Mouse (Mus musculus): ENCODE results near the gene Gm10153.
"Not testable (repeated sequence)": the region's sequence is repeated elsewhere in the genome, so short reads cannot be mapped to it uniquely, and the experiment has no call there.

Gm10153 gene

GRCm38 (mm10) chr7:142190289-142190688, at the start of gene Gm10153:
Gene Gm10153, minus strand, starts transcription at chr7:142190389.
- DNase-seq, result no peak

- DNase-seq, result no peak
Measured at GRCm38 (mm10) chr7:142231540-142231939, 41.4 kb upstream of the Gm10153 start.

GRCm38 (mm10) chr7:142229871-142230270, 39.7 kb upstream of the Gm10153 start, which contains the start of gene Krtap5-5:
Gene Krtap5-5, minus strand, starts transcription at chr7:142229971.
- DNase-seq, result not testable (repeated sequence)

- no peak for DNase-seq
Measured at GRCm38 (mm10) chr7:142224518-142224917, 34.3 kb upstream of the Gm10153 start.

- not testable (repeated sequence) for DNase-seq
Measured at GRCm38 (mm10) chr7:142212136-142212535, 21.9 kb upstream of the Gm10153 start.

DNA sequence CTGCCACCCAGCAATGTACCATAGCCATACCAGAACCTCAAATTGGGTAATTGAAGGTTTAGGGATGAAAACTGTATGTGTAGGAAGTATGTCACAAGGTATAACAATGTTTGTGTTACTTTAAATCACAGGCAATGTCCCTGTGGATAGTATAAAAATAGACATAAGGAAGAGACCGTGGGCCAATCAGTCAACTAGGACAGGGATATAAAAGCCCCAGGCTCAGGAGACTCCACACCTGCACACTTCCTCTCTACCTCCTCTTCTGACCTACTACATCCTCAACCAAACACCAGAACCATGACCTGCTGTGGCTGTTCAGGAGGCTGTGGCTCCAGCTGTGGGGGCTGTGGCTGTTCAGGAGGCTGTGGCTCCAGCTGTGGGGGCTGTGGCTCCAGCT, 21.4 kb upstream of the Gm10153 start, which contains the start of gene Gm7579:
Gene Gm7579 (plus strand): TSS at position 301 of the 400 bp plus-strand sequence.
- no peak for DNase-seq

GRCm38 (mm10) chr7:142206891-142207290, 16.7 kb upstream of the Gm10153 start:
- DNase-seq, result not testable (repeated sequence)

- DNase-seq, result no peak
Measured at GRCm38 (mm10) chr7:142205488-142205887, 15.3 kb upstream of the Gm10153 start.

- DNase-seq, result no peak
Measured at GRCm38 (mm10) chr7:142201064-142201463, 10.9 kb upstream of the Gm10153 start, which contains the start of gene Krtap5-3. Gene Krtap5-3, plus strand, starts transcription at chr7:142201364.

- no peak for DNase-seq
Measured at GRCm38 (mm10) chr7:142198748-142199147, 8.6 kb upstream of the Gm10153 start.

- no peak for DNase-seq
Measured at GRCm38 (mm10) chr7:142188156-142188555, 2.0 kb downstream of the Gm10153 start.

DNA sequence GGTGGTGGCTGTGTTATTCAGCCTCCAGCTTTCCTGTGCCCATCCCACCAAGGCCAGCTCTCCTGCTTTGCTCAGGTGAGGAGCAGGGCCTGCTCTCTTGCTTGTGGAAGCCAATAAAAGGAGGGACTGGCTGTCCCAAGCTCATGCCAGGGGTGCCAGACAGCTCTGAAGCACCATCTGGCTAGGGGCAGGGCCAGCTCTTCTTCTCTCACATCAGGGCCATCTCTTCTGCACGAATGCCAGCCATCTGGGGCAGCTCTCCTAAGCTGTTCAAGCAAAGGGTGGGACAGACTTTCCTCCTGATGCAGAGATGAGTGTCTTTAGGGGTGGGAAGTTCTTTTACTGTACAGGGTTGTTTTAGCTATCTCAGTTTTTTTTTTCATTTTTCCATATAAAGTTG, 9.2 kb downstream of the Gm10153 start:
- DNase-seq, result no peak

GRCm38 (mm10) chr7:142178685-142179084, 11.5 kb downstream of the Gm10153 start:
- DNase-seq, result no peak

- not testable (repeated sequence) for DNase-seq
Measured at GRCm38 (mm10) chr7:142175905-142176304, 14.3 kb downstream of the Gm10153 start, which contains the start of gene Krtap5-2. Gene Krtap5-2, minus strand, starts transcription at chr7:142176005.

DNA sequence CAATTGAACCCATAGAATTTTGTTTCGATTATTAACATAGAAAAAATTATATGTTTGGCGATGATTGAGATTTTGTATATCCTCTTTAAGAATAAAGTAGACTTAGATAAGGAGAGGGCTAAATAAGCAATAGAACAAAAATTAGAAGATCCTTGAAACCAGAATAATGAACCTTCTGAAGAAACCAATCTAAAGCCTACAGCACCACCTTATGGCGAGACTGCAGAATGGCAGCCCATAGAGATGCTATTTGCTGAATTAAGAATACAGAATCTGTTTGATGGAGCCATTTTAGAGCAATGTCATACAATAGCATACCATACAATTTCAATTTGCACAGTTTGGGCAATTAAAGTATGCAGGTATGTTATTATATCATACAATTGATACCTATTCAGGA, 20.4 kb downstream of the Gm10153 start:
- DNase-seq, result no peak

GRCm38 (mm10) chr7:142165639-142166038, 24.6 kb downstream of the Gm10153 start, which contains the start of gene Gm4553:
Gene Gm4553, minus strand, starts transcription at chr7:142165739.
- not testable (repeated sequence) for DNase-seq

- no peak for DNase-seq
Measured at GRCm38 (mm10) chr7:142159366-142159765, 30.8 kb downstream of the Gm10153 start.

GRCm38 (mm10) chr7:142157013-142157412, 33.2 kb downstream of the Gm10153 start, which contains the start of gene Gm29735:
Gene Gm29735, minus strand, starts transcription at chr7:142157113.
- not testable (repeated sequence) for DNase-seq

DNA sequence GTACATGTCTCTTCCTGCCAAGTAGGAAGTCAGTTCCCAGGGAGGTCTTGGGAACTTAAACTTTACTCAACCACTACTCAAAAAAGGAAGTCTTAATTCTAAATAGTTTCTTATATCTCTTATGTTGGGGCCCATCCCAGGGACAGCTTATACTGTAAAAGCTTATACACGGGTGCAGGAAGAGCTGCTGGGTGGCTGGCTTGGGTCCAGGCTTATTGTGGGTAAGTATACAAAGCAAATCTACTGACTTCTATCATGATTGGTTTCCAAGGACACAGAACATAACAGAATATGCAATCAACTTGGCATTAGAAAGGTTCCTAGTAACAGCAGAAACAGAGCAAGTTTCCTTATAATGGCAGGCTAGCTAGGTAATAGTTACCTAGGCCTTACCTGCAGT, 34.9 kb downstream of the Gm10153 start:
- no peak for DNase-seq

GRCm38 (mm10) chr7:142152191-142152590, 38.0 kb downstream of the Gm10153 start:
- DNase-seq, result no peak

DNA sequence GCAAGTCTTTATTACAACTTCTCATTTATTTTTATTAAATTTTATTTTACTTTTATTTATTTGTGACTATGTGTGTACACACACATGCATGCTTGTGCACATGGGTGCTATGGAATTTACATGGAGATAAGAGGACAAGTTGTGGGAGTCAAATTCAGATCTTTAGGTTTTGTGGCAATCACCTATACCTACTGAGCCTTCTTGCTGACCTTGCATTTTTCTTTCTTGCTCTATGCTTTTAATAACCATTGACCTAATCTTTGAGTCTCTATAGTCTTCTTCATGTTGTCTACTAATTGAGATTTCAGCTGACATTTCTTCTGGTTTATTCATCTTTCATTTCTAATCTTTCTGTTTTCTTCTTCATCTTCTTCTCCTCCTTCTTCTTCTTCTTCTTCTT, 41.6 kb downstream of the Gm10153 start:
- DNase-seq, result no peak

- peak; percentile 51 for DNase-seq
Measured at GRCm38 (mm10) chr7:142146033-142146432, 44.2 kb downstream of the Gm10153 start.

- DNase-seq, result no peak
Measured at GRCm38 (mm10) chr7:142145413-142145940, 44.7 kb downstream of the Gm10153 start.

- no peak for DNase-seq
Measured at GRCm38 (mm10) chr7:142144507-142144906, 45.7 kb downstream of the Gm10153 start, which contains the start of gene Gm45337. Gene Gm45337, minus strand, starts transcription at chr7:142144607.

Data from thymus, postnatal 14 days (tissue).